Mouse (Mus musculus): Measurements from ENCODE around the gene Endov. TPM values are rescaled to one million over a fixed set of nuclear protein-coding genes. Genes with fewer than 3 reads are reported as not detected.

Endov gene
- polyA plus RNA-seq, 1 experiment, result 21.9 TPM

- DNase-seq (ENCODE audit: extremely low spot score in 1 of 2, low spot score in 1 of 2), result no peak
Observed at GRCm38 (mm10) chr11:119545741-119546495, 54.8 kb downstream of the Endov start.

GRCm38 (mm10) chr11:119546496-119547182 is 55.5 kb downstream of the Endov start:
- no peak for DNase-seq (ENCODE audit: extremely low spot score in 1 of 2, low spot score in 1 of 2)

DNA sequence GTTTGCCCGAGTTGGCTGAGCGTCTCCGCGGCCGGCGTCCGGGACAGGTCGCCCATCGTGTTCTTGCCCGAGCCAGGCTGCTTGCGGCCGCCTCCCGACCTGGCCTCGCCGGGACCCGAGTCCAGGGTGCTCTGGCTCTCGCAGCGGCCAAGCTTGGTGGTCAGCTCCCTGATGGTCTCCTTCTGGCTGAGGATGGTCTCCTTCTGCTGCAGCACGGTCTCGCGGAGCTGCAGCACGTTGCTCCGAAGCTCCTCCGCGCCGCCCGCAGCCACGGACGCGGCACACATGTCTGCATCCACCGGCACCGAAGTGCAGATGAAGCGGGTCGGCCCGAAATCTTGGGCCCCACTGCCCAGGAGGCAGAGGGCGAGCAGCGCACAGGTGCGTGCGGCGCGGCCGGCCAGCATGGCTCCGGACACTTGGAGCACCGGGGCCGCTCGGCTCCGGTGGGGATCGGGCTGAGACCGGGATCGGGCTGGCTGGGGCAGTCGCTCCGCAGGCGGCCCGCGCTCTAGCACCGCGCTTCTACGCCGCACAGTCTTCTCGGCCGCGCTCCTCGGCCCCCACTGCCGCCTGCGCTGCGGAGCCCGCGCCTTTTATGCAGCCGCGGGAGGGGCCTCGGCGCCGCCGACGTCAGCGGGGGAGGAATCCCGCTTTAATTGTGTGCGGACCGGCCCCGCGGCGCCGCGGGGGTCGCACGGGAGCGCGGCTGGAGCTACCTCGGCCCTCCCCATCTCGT is 56.2 kb downstream of the Endov start, which contains the start of gene Nptx1:
Nptx1 (minus strand) TSS at position 571 of the 739 bp plus-strand sequence.
- DNase-seq (ENCODE audit: extremely low spot score in 1 of 2, low spot score in 1 of 2), result peak in 1 of 2 experiments; percentile 81

- DNase-seq (ENCODE audit: extremely low spot score in 1 of 2, low spot score in 1 of 2), result no peak
Observed at GRCm38 (mm10) chr11:119547951-119548591, 56.9 kb downstream of the Endov start.

GRCm38 (mm10) chr11:119548741-119549370 is 57.7 kb downstream of the Endov start:
- no peak for DNase-seq (ENCODE audit: extremely low spot score in 1 of 2, low spot score in 1 of 2)

DNA sequence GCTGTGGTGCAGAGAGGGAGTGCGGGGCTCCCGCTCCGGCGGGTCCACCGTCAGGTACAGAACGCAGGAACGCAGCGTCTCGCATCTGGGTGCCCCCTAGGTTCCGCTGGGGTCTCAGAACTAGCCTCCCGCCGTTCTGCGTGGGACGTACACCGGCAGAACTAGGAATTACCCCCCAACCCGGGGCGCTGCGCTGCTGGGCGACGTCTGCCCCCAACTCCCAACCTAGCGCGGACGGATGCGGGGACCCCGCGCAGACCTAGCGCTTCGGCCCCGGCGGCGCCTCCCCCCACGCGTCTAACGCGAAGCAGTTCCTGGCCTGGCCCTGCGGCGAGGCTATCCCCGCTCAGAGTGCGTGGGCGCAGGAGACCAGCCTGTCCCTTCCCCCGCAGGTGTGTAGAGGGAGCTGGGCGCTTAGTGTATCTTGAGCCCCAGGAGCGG is 58.2 kb downstream of the Endov start:
- DNase-seq (ENCODE audit: extremely low spot score in 1 of 2, low spot score in 1 of 2), result no peak

GRCm38 (mm10) chr11:119550546-119551335 is 59.6 kb downstream of the Endov start:
- no peak for DNase-seq (ENCODE audit: extremely low spot score in 1 of 2, low spot score in 1 of 2)

- no peak for DNase-seq (ENCODE audit: extremely low spot score in 1 of 2, low spot score in 1 of 2)
Observed at GRCm38 (mm10) chr11:119551468-119551867, 60.3 kb downstream of the Endov start.

DNA sequence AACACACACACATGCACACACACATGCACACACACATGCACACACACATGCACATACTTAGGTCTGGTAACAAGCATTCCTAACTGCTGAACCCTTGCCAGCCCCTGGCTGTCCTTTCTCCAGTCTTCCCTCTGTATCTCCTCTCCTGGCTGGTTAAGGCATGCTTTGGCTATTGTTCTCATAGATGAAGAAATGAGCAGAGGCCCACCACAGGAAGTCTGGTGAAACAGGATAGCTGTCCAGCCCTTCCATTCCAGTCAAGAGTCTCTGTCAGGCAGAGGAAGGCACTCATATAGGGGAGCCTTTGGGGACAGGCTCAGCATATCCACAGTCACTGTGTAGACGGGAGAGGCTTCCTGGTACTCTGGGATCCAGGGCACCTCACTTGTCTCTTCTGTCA is 61.2 kb downstream of the Endov start:
- no peak for DNase-seq (ENCODE audit: extremely low spot score in 1 of 2, low spot score in 1 of 2)

DNA sequence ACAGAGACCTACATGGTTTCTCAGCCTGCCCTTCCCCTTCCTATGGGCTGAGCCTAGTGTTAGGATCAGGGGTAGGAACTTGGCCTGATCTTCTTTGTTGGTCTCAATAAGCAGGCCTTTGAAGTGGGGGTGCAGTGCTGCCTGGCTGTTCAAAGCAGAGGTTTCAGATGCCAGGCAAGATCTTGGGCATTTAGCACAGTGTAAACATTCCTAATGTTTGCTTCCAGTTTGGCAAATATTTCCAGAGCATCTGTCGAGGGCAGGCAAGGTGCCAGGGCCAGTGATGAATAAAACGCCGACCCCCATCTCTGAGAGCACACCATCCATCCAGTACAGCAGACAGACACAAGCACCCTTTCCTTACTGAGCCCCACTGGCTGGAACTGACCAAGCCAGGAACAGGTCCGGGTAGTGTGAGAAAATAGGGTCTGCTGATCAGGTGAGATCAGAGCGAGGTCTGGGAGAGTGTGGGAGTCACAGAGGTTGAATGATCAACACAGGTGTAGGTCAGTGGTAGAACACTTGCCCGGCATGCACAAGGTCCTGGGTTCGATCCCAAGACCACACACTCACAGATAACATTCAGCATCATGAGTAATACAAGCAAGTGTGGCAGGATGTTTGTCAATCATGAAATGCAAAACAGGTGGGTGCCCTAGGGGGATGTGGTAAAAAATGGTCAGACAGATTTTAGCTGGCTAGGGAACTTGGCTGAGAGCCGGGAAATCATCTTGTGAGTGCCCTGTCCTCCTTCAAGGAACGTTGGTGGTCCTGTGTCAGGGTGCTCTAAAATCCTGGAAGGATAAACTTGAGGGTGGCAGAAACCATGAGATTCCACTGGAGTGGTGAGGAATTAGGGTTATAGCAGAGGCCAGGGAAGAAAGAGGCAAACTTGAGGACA is 62.0 kb downstream of the Endov start:
- DNase-seq (ENCODE audit: extremely low spot score in 1 of 2, low spot score in 1 of 2), result no peak

DNA sequence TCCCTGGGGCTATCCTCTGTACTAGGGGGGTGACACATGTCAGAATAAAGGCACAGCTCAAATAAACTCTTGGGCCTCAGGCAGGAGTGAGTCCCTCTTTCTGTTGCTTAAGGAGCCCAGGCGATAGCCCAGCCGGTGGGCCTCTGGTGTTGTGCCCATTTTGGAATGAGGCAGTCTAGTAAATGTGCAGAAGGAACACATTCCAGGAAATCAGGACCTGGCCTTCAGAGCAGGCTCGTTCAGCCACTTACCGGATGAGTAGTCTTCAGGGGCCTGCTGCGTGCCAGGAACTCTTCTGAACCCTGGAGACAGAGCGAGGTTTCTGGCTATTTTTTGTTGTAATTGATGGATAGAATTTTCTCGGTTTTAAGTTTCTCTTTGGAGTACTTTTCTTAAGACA is 63.6 kb downstream of the Endov start:
- no peak for DNase-seq (ENCODE audit: extremely low spot score in 1 of 2, low spot score in 1 of 2)

GRCm38 (mm10) chr11:119555170-119555569 is 64.0 kb downstream of the Endov start:
- no peak for DNase-seq (ENCODE audit: extremely low spot score in 1 of 2, low spot score in 1 of 2)

GRCm38 (mm10) chr11:119557940-119558869 is 67.1 kb downstream of the Endov start:
- DNase-seq (ENCODE audit: extremely low spot score in 1 of 2, low spot score in 1 of 2), result no peak

DNA sequence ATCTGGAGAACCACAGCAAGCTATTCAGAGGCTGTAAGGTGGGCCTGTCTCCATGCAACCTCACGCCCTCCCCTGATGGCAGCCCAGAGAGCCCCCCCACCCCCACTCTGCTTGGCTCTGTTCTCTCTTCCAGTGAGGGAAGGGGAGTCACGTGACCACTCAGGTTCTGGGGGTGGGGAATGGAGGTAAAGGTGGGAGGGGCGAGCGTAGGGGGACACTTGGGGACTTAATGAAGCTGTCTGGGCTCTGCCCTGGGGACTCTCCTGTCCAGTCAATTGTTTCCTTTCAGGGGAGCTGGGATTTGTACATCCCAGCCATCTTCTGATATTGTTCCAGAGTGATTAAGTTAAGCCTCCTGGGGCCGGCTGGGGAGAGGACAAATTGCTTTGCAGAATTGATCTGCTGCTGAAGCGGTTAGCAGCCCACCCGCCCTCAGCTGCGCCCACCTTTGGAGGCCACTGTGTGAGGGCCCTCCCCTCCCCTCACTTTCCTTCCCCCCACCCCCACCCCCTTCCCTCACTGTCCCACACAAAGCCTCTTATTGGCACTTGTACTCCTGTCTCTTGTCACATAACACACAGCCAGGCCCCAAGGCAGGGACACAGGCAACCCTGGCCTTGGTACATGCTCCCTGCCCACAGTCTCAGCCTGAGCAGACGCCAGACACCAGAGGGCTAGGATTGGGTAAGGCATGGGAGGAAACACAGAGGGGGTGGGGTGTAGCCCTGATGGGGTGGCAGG is 67.9 kb downstream of the Endov start:
- DNase-seq (ENCODE audit: extremely low spot score in 1 of 2, low spot score in 1 of 2), result no peak
